Mouse (Mus musculus) heart, embryonic 11.5 days (tissue): Measurements from ENCODE around the gene Col1a1. TPM values are rescaled to one million over a fixed set of nuclear protein-coding genes. Genes with fewer than 3 reads are reported as not detected.

Experiments
- ATAC-seq: fragments of 200-750 bp; cut with Nextera tagmentation; replicated peaks from 2 replicates; pipeline ENCODE4 v1.8.0; 2017; ENCODE audit warnings: moderate library complexity; ENCODE audit not compliant: insufficient number of reproducible peaks, low FRiP score, low TSS enrichment
- H3K27ac ChIP-seq: fragments of 300-500 bp; sonication (generic); 2 replicates; pipeline ENCODE4 v1.5.1; 2014; ENCODE audit warnings: mild to moderate bottlenecking, low read depth, low read length
- H3K27me3 ChIP-seq: fragments of 300-500 bp; sonication (generic); 2 replicates; pipeline ENCODE4 v1.6.1; 2014; ENCODE audit warnings: mild to moderate bottlenecking, low read length, mixed read lengths; ENCODE audit not compliant: control insufficient read depth, insufficient read depth
- H3K36me3 ChIP-seq: fragments of 300-500 bp; sonication (generic); 2 replicates; pipeline ENCODE4 v1.6.1; 2014; ENCODE audit warnings: mild to moderate bottlenecking, low read length, moderate library complexity, mixed read lengths; ENCODE audit not compliant: control insufficient read depth, insufficient read depth
- H3K4me1 ChIP-seq: fragments of 300-500 bp; sonication (generic); 2 replicates; pipeline ENCODE4 v1.6.1; 2014; ENCODE audit warnings: low read length; ENCODE audit not compliant: control insufficient read depth, insufficient read depth
- H3K4me2 ChIP-seq: fragments of 300-500 bp; sonication (generic); 2 replicates; pipeline ENCODE4 v1.6.1; 2014; ENCODE audit warnings: mild to moderate bottlenecking, moderate library complexity
- H3K4me3 ChIP-seq: fragments of 300-500 bp; sonication (generic); 2 replicates; pipeline ENCODE4 v1.5.1; 2014; ENCODE audit warnings: low read depth, low read length
- H3K9ac ChIP-seq: fragments of 300-500 bp; sonication (generic); 2 replicates; pipeline ENCODE4 v1.6.1; 2014; ENCODE audit warnings: mild to moderate bottlenecking, low read depth, low read length, moderate library complexity
- H3K9me3 ChIP-seq: fragments of 300-500 bp; sonication (generic); replicated peaks from 2 replicates; pipeline ENCODE4 v1.6.1; 2016; ENCODE audit warnings: low read length; ENCODE audit not compliant: control insufficient read depth
- WGBS: fragments of 180-500 bp; shearing (Covaris S2); extraction: QIAGEN DNeasy Blood & Tissue Kit; methylation state at CpG from one replicate; pipeline ENCODE4 v1.1.7; 2014; ENCODE audit not compliant: insufficient replicate concordance; 5-methylcytosine and 5-hydroxymethylcytosine counted together
- polyA plus RNA-seq: library from polyadenylated mRNA; unstranded; fragments of >200 nt; fragmentation: Nextera tagmentation; extraction: Ambion mirVana; gene quantifications from 2 replicates; pipeline ENCODE4 v1.2.1, GENCODE M21; 2014

Gene Col1a1
- polyA plus RNA-seq, 1 experiment from 2014 or later, result 129 TPM

DNA sequence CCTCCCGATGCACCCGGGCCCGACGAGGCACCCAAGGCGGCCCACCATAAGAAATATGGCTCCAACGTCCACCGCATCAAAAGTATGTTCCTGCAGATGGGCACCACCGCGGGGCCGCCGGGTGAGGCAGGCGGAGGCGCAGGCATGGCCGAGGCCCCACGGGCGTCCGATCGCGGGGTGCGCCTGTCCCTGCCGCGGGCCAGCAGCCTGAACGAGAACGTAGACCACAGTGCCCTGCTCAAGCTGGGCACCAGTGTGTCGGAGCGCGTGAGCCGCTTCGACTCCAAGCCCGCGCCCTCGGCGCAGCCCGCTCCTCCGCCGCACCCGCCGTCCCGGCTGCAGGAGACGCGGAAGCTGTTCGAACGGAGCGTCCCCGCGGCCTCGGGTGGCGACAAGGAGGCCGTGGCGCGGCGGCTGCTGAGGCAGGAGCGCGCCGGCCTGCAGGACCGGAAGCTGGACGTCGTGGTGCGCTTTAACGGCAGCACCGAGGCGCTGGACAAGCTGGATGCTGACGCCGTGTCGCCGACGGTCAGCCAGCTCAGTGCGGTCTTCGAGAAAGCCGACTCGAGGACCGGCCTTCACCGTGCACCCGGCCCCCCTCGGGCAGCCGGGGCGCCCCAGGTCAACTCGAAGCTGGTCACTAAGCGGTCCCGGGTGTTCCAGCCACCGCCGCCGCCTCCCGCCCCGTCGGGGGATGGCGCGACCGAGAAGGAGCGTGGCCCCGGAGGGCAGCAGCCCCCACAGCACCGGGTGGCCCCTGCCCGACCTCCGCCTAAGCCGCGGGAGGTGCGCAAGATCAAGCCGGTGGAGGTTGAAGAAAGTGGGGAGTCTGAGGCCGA, 55.8 kb downstream of the Col1a1 start:
- under 1% methylated on average over 99 of the region's 99 CpGs for WGBS
- Histone ChIP-seq H3K4me3 (peak overlapping the region; percentile 80), H3K4me1 (peaks cover 54% of the 10 kb centered on the region), H3K36me3 (peaks cover 10% of the 10 kb centered on the region; the same call in 1 of the 2 replicates), H3K9ac (peak overlapping the region; percentile 86), H3K9me3 (no peaks in the 10 kb centered on the region), H3K4me2 (peak overlapping the region; percentile 99), H3K27me3 (no peaks in the 10 kb centered on the region), H3K27ac (peak overlapping the region; percentile 86)
- no peak for ATAC-seq

DNA sequence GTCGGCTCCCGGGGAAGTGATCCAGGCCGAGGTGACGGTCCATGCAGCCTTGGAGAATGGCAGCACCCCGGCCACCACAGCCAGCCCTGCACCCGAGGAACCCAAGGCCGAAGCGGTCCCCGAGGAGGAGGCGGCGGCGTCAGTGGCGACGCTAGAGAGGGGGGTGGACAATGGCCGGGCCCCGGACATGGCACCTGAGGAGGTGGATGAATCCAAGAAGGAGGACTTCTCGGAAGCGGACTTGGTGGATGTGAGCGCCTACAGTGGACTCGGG, 56.4 kb downstream of the Col1a1 start:
- peak overlapping the region; percentile 86 for H3K9ac ChIP-seq
- H3K4me1 ChIP-seq, result peaks cover 53% of the 10 kb centered on the region
- ATAC-seq, result no peak
- H3K4me3 ChIP-seq, result peak overlapping the region; percentile 80
- H3K9me3 ChIP-seq, result no peaks in the 10 kb centered on the region
- H3K4me2 ChIP-seq, result peak overlapping the region; percentile 99
- no peaks in the 10 kb centered on the region for H3K27me3 ChIP-seq
- H3K27ac ChIP-seq, result peak overlapping the region; percentile 86
- 0% methylated on average over 20 of the region's 20 CpGs for WGBS
- peaks cover 13% of the 10 kb centered on the region; the same call in 1 of the 2 replicates for H3K36me3 ChIP-seq

DNA sequence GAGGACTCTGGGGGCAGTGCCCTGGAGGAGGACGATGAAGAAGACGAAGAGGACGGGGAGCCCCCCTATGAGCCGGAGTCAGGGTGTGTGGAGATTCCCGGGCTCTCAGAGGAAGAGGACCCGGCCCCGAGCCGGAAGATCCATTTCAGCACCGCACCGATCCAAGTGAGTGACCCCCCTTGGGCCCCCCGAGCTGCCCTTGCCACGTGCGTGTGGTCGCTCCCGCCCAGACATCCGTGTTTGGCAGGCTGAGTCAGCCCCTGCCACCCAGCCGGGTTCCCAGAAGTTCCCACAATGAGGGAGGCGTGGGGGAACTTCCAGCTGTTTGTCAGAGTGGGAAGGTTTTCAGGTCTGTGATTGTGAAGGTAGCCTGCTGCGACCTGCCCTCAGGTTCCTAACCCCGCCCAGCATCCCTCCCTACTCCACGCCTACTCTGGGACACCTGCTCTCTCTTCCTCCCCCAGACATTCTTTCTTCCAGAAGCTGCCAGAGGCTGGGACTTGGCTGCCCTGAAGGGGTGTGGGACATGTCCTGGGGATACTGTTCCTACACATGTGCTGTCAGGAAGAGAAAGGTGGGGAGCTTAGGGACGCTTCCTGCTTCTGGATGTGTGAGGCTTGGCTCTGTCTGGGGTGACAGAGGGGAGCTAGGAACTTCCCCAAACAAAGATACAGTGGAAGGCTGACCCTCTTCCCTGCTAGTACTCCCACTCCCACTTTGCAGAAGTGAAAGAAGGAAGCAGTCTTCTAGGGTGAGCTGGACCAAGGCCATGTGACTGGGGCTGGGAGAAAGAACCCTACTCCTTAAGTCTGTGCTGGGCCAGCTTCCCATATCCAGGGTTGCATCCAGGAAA, 57.0 kb downstream of the Col1a1 start:
- 3% methylated on average over 22 of the region's 22 CpGs for WGBS

DNA sequence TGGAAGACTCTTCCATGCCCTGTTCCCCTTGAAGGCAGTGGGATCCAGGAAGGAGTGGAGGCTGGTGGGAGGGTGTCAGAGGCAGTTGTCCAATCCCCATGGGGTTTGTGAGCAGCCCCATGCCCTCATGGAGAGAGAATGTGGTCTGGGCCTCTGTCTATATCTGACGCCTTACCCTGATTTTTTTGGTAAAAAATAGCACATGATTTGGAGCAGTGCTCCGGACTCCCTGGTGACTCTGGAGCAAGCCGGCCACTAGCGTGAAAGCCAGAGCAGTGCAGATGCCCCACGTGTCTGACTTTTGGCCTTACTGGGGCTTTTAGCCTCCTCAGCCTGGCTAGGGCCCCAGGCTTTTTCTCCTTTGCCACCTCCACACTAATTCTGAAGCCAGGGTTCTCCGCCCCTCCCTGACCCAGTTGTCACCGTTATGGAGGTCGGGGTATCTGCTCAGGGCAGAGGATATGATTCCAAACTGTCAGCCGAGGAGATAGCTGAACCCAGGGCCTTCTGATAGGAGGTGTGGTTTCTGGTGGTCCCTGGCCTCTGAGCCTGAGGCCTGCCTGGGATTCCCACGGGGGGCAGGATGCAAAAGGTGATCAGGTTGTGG, 58.3 kb downstream of the Col1a1 start:
- Histone ChIP-seq H3K9ac (peak overlapping the region; percentile 86), H3K27me3 (no peaks in the 10 kb centered on the region), H3K4me2 (peak overlapping the region; percentile 99), H3K9me3 (no peaks in the 10 kb centered on the region), H3K4me3 (peak overlapping the region; percentile 80), H3K4me1 (peaks cover 48% of the 10 kb centered on the region), H3K27ac (peak overlapping the region; percentile 86; the same call in 1 of the 2 replicates), H3K36me3 (peaks cover 20% of the 10 kb centered on the region)
- ATAC-seq, result no peak
- WGBS, result 25% methylated on average over 10 of the region's 10 CpGs

More for the DNA sequence above, 57.0 kb downstream of the Col1a1 start:
- H3K27ac ChIP-seq, result peak overlapping the region; percentile 86
- peaks cover 18% of the 10 kb centered on the region for H3K36me3 ChIP-seq
- H3K4me2 ChIP-seq, result peak overlapping the region; percentile 99
- H3K9ac ChIP-seq, result peak overlapping the region; percentile 86
- H3K27me3 ChIP-seq, result no peaks in the 10 kb centered on the region
- H3K9me3 ChIP-seq, result no peaks in the 10 kb centered on the region
- H3K4me1 ChIP-seq, result peaks cover 55% of the 10 kb centered on the region
- peak overlapping the region; percentile 80 for H3K4me3 ChIP-seq
- no peak for ATAC-seq

DNA sequence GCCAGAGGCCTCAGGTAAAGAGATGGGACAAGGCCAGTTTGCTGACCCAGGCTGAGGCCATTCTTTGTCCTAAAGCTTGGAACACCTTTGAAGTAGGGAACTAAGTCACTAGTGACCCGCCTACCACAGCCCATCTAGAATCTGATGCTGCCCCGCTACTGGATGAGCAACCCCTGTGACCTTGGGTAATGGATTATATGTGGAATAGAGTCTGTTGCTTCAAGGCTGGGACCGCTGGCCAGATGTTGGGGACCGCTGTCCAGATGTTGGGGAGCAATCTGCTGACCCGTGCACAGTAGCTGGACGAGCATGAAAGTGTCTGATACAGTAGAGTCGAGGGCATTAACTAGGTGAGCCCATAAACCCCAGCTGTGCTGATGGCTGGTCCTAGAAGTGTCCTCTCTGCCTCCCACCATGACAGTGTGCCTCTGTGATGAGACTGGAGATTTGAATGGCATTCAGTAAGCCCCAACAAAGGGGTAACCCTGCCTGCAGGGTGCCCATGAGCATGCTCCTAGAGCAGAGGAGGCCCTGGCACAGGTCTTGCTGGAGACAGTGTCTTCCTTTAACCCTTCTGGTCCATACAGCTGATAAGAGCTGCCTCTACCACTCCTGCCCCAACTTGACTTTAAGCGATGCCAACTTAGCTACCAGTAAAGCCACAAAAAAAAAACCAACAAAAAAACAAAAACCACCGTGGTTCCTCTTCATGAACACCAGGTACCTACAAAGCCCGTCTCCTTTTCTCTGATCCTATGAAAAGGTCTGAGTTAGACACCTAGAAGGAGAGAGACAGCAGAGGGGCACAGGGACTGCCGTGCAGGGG, 59.1 kb downstream of the Col1a1 start:
- Histone ChIP-seq H3K4me3 (peak overlapping the region; percentile 80), H3K9me3 (no peaks in the 10 kb centered on the region), H3K36me3 (peaks cover 20% of the 10 kb centered on the region), H3K4me1 (peaks cover 49% of the 10 kb centered on the region), H3K27me3 (no peaks in the 10 kb centered on the region), H3K27ac (peak overlapping the region; percentile 41; the same call in 1 of the 2 replicates), H3K9ac (peak overlapping the region; percentile 86; the same call in 1 of the 2 replicates), H3K4me2 (peak overlapping the region; percentile 99)
- 80% methylated on average over 11 of the region's 11 CpGs for WGBS
- no peak for ATAC-seq

DNA sequence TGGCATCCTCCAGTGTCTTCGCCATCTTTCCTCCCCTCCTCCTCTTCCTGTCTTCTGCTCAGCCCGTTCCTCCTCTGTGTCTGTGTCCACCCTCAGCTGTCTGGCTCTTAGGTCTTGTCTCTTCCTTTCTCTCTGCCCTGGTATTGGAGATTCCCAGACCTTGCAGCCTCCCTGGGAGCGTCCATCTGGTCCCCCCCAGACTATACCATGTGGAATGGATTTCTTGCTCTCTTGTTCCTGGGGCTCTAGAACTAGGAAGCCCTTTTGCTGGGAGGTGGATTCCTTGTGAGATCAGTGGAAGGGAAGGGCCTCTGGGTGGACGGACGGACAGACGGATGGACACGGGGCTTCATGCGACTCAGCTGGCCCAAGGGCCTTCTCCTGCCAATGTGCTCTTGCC, 60.1 kb downstream of the Col1a1 start:
- Histone ChIP-seq H3K9me3 (no peaks in the 10 kb centered on the region), H3K4me1 (peaks cover 59% of the 10 kb centered on the region), H3K36me3 (peaks cover 20% of the 10 kb centered on the region), H3K4me2 (peak overlapping the region; percentile 99), H3K27ac (peak overlapping the region; percentile 71; the same call in 1 of the 2 replicates), H3K9ac (0 out of 2 replicates have a peak overlapping the region, but pooled peaks have one; percentile 7), H3K4me3 (no peak overlapping the region), H3K27me3 (no peaks in the 10 kb centered on the region)
- 82% methylated on average over 8 of the region's 8 CpGs for WGBS
- no peak for ATAC-seq

DNA sequence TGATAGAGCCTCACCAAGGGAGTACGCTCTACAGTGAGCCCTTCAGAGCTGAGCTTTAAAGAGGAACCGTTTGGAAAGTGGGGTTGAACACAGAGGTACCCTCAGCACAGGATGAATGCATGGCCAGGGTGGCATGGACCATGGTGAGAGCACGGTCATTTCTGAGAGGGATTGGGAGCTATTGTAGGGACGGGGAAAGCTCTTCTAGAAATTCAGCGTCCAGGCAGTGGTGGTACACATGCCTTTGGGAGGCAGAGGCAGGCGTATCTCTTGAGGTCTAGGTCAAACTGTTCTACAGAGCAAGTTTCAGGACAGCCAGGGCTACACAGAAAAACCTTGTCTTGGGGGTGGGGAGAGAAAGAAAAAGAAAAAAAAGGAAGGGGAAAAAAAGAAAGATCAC, 61.0 kb downstream of the Col1a1 start:
- Histone ChIP-seq H3K4me2 (peak overlapping the region; percentile 46), H3K4me1 (peaks cover 63% of the 10 kb centered on the region), H3K9me3 (no peaks in the 10 kb centered on the region), H3K27me3 (no peaks in the 10 kb centered on the region), H3K27ac (peak overlapping the region; percentile 71), H3K9ac (peak overlapping the region; percentile 40; the same call in 1 of the 2 replicates), H3K4me3 (no peak overlapping the region), H3K36me3 (peaks cover 27% of the 10 kb centered on the region)
- WGBS, result 77% methylated on average over 6 of the region's 6 CpGs
- ATAC-seq, result no peak
